Mouse (Mus musculus): ENCODE measurements around the gene Dennd5a. TPM values are rescaled to one million over a fixed set of nuclear protein-coding genes. Genes with fewer than 3 reads are reported as not detected.

Dennd5a gene
- polyA plus RNA-seq, 1 experiment from 2014 or later, result 18.0 TPM

- Histone ChIP-seq H3K4me1 (ENCODE audit: control insufficient read depth, insufficient read depth, low read length) (peaks cover 25% of the 10 kb centered on the region), H3K27ac (ENCODE audit: low read length) (0 out of 2 replicates have a peak overlapping the region, but pooled peaks have one; percentile 36), H3K9ac (ENCODE audit: low read depth, low read length) (no peak overlapping the region), H3K27me3 (replicated peaks; ENCODE audit: control insufficient read depth, insufficient read depth, low read length) (no peaks in the 10 kb centered on the region), H3K4me2 (ENCODE audit: low read depth, low read length) (no peak overlapping the region), H3K36me3 (ENCODE audit: control insufficient read depth, insufficient read depth, low read length) (no peaks in the 10 kb centered on the region), H3K4me3 (ENCODE audit: low read length) (no peak overlapping the region), H3K9me3 (ENCODE audit: control insufficient read depth, low read length) (no peaks in the 10 kb centered on the region)
- 51% methylated on average over 6 of the region's 6 CpGs for WGBS
- peak; percentile 50 for ATAC-seq
These were observed 5.5 kb downstream of the Dennd5a start for GRCm38 (mm10) chr7:109954622-109955401.

GRCm38 (mm10) chr7:109951297-109951696 is 9.0 kb downstream of the Dennd5a start:
- 70% methylated on average over 4 of the region's 4 CpGs for WGBS
- ATAC-seq, result no peak
- no peaks in the 10 kb centered on the region for H3K9me3 ChIP-seq (ENCODE audit: control insufficient read depth, low read length)

GRCm38 (mm10) chr7:109944421-109945034 is 15.7 kb downstream of the Dennd5a start:
- no peak overlapping the region for H3K4me3 ChIP-seq (ENCODE audit: low read length)
- H3K4me2 ChIP-seq (ENCODE audit: low read depth, low read length), result no peak overlapping the region
- H3K27ac ChIP-seq (ENCODE audit: low read length), result no peak overlapping the region
- 58% methylated on average over 6 of the region's 6 CpGs for WGBS
- no peak for ATAC-seq
- H3K9ac ChIP-seq (ENCODE audit: low read depth, low read length), result no peak overlapping the region
- H3K9me3 ChIP-seq (ENCODE audit: control insufficient read depth, low read length), result no peaks in the 10 kb centered on the region
- no peaks in the 10 kb centered on the region for H3K4me1 ChIP-seq (ENCODE audit: control insufficient read depth, insufficient read depth, low read length)
- no peaks in the 10 kb centered on the region for H3K27me3 ChIP-seq (replicated peaks; ENCODE audit: control insufficient read depth, insufficient read depth, low read length)
- no peaks in the 10 kb centered on the region for H3K36me3 ChIP-seq (ENCODE audit: control insufficient read depth, insufficient read depth, low read length)

More at GRCm38 (mm10) chr7:109951297-109951696, 9.0 kb downstream of the Dennd5a start:
- no peak overlapping the region for H3K4me2 ChIP-seq (ENCODE audit: low read depth, low read length)
- no peak overlapping the region for H3K4me3 ChIP-seq (ENCODE audit: low read length)
- H3K36me3 ChIP-seq (ENCODE audit: control insufficient read depth, insufficient read depth, low read length), result no peaks in the 10 kb centered on the region
- no peak overlapping the region for H3K9ac ChIP-seq (ENCODE audit: low read depth, low read length)
- no peak overlapping the region for H3K27ac ChIP-seq (ENCODE audit: low read length)
- H3K4me1 ChIP-seq (ENCODE audit: control insufficient read depth, insufficient read depth, low read length), result peaks cover 15% of the 10 kb centered on the region
- H3K27me3 ChIP-seq (replicated peaks; ENCODE audit: control insufficient read depth, insufficient read depth, low read length), result no peaks in the 10 kb centered on the region

GRCm38 (mm10) chr7:109929628-109930027 is 30.6 kb downstream of the Dennd5a start:
- Histone ChIP-seq H3K9me3 (ENCODE audit: control insufficient read depth, low read length) (no peaks in the 10 kb centered on the region), H3K4me2 (ENCODE audit: low read depth, low read length) (no peak overlapping the region), H3K4me1 (ENCODE audit: control insufficient read depth, insufficient read depth, low read length) (no peaks in the 10 kb centered on the region), H3K36me3 (ENCODE audit: control insufficient read depth, insufficient read depth, low read length) (0 out of 2 replicates have a peak, but pooled peaks cover 5% of the 10 kb centered on the region), H3K27me3 (replicated peaks; ENCODE audit: control insufficient read depth, insufficient read depth, low read length) (no peaks in the 10 kb centered on the region), H3K4me3 (ENCODE audit: low read length) (no peak overlapping the region), H3K27ac (ENCODE audit: low read length) (no peak overlapping the region), H3K9ac (ENCODE audit: low read depth, low read length) (no peak overlapping the region)
- ATAC-seq, result no peak

GRCm38 (mm10) chr7:109928365-109928764 is 31.9 kb downstream of the Dennd5a start:
- Histone ChIP-seq H3K36me3 (ENCODE audit: control insufficient read depth, insufficient read depth, low read length) (no peaks in the 10 kb centered on the region), H3K9ac (ENCODE audit: low read depth, low read length) (no peak overlapping the region)
- 90% methylated on average over 6 of the region's 6 CpGs for WGBS

GRCm38 (mm10) chr7:109924965-109925364 is 35.3 kb downstream of the Dennd5a start:
- ATAC-seq, result no peak
- no peak overlapping the region for H3K4me3 ChIP-seq (ENCODE audit: low read length)
- no peaks in the 10 kb centered on the region for H3K9me3 ChIP-seq (ENCODE audit: control insufficient read depth, low read length)
- H3K27ac ChIP-seq (ENCODE audit: low read length), result no peak overlapping the region
- 77% methylated on average over 2 of the region's 2 CpGs for WGBS
- no peaks in the 10 kb centered on the region for H3K27me3 ChIP-seq (replicated peaks; ENCODE audit: control insufficient read depth, insufficient read depth, low read length)
- H3K4me1 ChIP-seq (ENCODE audit: control insufficient read depth, insufficient read depth, low read length), result no peaks in the 10 kb centered on the region
- no peak overlapping the region for H3K4me2 ChIP-seq (ENCODE audit: low read depth, low read length)
- H3K36me3 ChIP-seq (ENCODE audit: control insufficient read depth, insufficient read depth, low read length), result no peaks in the 10 kb centered on the region
- H3K9ac ChIP-seq (ENCODE audit: low read depth, low read length), result no peak overlapping the region

More at GRCm38 (mm10) chr7:109928365-109928764, 31.9 kb downstream of the Dennd5a start:
- no peak overlapping the region for H3K4me3 ChIP-seq (ENCODE audit: low read length)
- no peaks in the 10 kb centered on the region for H3K27me3 ChIP-seq (replicated peaks; ENCODE audit: control insufficient read depth, insufficient read depth, low read length)
- no peaks in the 10 kb centered on the region for H3K9me3 ChIP-seq (ENCODE audit: control insufficient read depth, low read length)
- no peak overlapping the region for H3K27ac ChIP-seq (ENCODE audit: low read length)
- ATAC-seq, result no peak
- no peaks in the 10 kb centered on the region for H3K4me1 ChIP-seq (ENCODE audit: control insufficient read depth, insufficient read depth, low read length)
- no peak overlapping the region for H3K4me2 ChIP-seq (ENCODE audit: low read depth, low read length)

- Histone ChIP-seq H3K27me3 (replicated peaks; ENCODE audit: control insufficient read depth, insufficient read depth, low read length) (no peaks in the 10 kb centered on the region), H3K9ac (ENCODE audit: low read depth, low read length) (no peak overlapping the region), H3K4me2 (ENCODE audit: low read depth, low read length) (no peak overlapping the region), H3K4me1 (ENCODE audit: control insufficient read depth, insufficient read depth, low read length) (no peaks in the 10 kb centered on the region), H3K4me3 (ENCODE audit: low read length) (no peak overlapping the region), H3K27ac (ENCODE audit: low read length) (no peak overlapping the region), H3K36me3 (ENCODE audit: control insufficient read depth, insufficient read depth, low read length) (no peaks in the 10 kb centered on the region), H3K9me3 (ENCODE audit: control insufficient read depth, low read length) (no peaks in the 10 kb centered on the region)
- WGBS, result 89% methylated on average over 4 of the region's 4 CpGs
- no peak for ATAC-seq
These were observed 37.4 kb downstream of the Dennd5a start for GRCm38 (mm10) chr7:109922889-109923288.

- Histone ChIP-seq H3K4me2 (ENCODE audit: low read depth, low read length) (no peak overlapping the region), H3K4me3 (ENCODE audit: low read length) (no peak overlapping the region), H3K9ac (ENCODE audit: low read depth, low read length) (no peak overlapping the region), H3K9me3 (ENCODE audit: control insufficient read depth, low read length) (no peaks in the 10 kb centered on the region), H3K36me3 (ENCODE audit: control insufficient read depth, insufficient read depth, low read length) (peaks cover 29% of the 10 kb centered on the region), H3K27me3 (replicated peaks; ENCODE audit: control insufficient read depth, insufficient read depth, low read length) (no peaks in the 10 kb centered on the region), H3K4me1 (ENCODE audit: control insufficient read depth, insufficient read depth, low read length) (no peaks in the 10 kb centered on the region), H3K27ac (ENCODE audit: low read length) (no peak overlapping the region)
- ATAC-seq, result no peak
- WGBS, result 100% methylated on average over 2 of the region's 2 CpGs
These were observed 54.1 kb downstream of the Dennd5a start for GRCm38 (mm10) chr7:109906165-109906564.

GRCm38 (mm10) chr7:109900921-109901320 is 59.3 kb downstream of the Dennd5a start:
- H3K4me2 ChIP-seq (ENCODE audit: low read depth, low read length), result no peak overlapping the region
- ATAC-seq, result no peak
- H3K27me3 ChIP-seq (replicated peaks; ENCODE audit: control insufficient read depth, insufficient read depth, low read length), result no peaks in the 10 kb centered on the region
- 80% methylated on average over 9 of the region's 9 CpGs for WGBS
- peaks cover 20% of the 10 kb centered on the region for H3K36me3 ChIP-seq (ENCODE audit: control insufficient read depth, insufficient read depth, low read length)
- H3K4me3 ChIP-seq (ENCODE audit: low read length), result no peak overlapping the region
- no peaks in the 10 kb centered on the region for H3K4me1 ChIP-seq (ENCODE audit: control insufficient read depth, insufficient read depth, low read length)
- no peaks in the 10 kb centered on the region for H3K9me3 ChIP-seq (ENCODE audit: control insufficient read depth, low read length)
- no peak overlapping the region for H3K9ac ChIP-seq (ENCODE audit: low read depth, low read length)
- H3K27ac ChIP-seq (ENCODE audit: low read length), result no peak overlapping the region
